Mouse (Mus musculus) liver, adult 2 months (tissue): ENCODE measurements at regions not wholly inside any gene's neighbourhood (a gene's known extent, or its start where the extent isn't known, plus 50 kb on each side); places are given as distances from the start of the nearest gene placed in this dataset.

Experiments used
- DNase-seq: peaks from one replicate; pipeline ENCODE4 v3.0.0-alpha.2; 2011; ENCODE audit warnings: low read depth, low spot score; ENCODE audit errors: extremely low read depth
- H3K27ac ChIP-seq: fragments of 200-500 bp; replicated peaks from 2 replicates; pipeline ENCODE4 v1.5.1; 2012; ENCODE audit warnings: low read depth, mild to moderate bottlenecking, control low read depth, inconsistent platforms, low read length; ENCODE audit not compliant: insufficient read depth
- H3K27me3 ChIP-seq: fragments of 200-500 bp; 2 replicates; pipeline ENCODE4 v1.6.1; 2012; ENCODE audit warnings: mild to moderate bottlenecking, moderate library complexity, low read length, inconsistent platforms; ENCODE audit not compliant: control insufficient read depth, insufficient read depth
- H3K36me3 ChIP-seq: fragments of 200-500 bp; 2 replicates; pipeline ENCODE4 v1.6.1; 2012; ENCODE audit warnings: low read length, inconsistent platforms; ENCODE audit not compliant: control insufficient read depth, insufficient read depth
- H3K4me1 ChIP-seq: fragments of 200-500 bp; 2 replicates; pipeline ENCODE4 v1.6.1; 2011; ENCODE audit warnings: low read length; ENCODE audit not compliant: control insufficient read depth, insufficient read depth
- H3K4me3 ChIP-seq: fragments of 200-500 bp; 2 replicates; pipeline ENCODE4 v1.5.1; 2011; ENCODE audit warnings: low read depth, mild to moderate bottlenecking, control low read depth, low read length, moderate library complexity; ENCODE audit not compliant: insufficient read depth
- H3K79me2 ChIP-seq: fragments of 200-500 bp; 2 replicates; pipeline ENCODE4 v1.6.1; 2012; ENCODE audit warnings: inconsistent platforms, mild to moderate bottlenecking, low read length, moderate library complexity; ENCODE audit not compliant: control insufficient read depth, insufficient read depth
- H3K9ac ChIP-seq: fragments of 200-500 bp; 2 replicates; pipeline ENCODE4 v1.6.1; 2012; ENCODE audit warnings: low read depth, mild to moderate bottlenecking, control low read depth, inconsistent platforms, low read length
- CTCF ChIP-seq: fragments of 200-500 bp; IDR thresholded peaks from 2 replicates; pipeline ENCODE4 v1.5.1; 2011; ENCODE audit warnings: low read depth, low read length, control low read depth
- POLR2A ChIP-seq: fragments of 200-500 bp; IDR thresholded peaks from 2 replicates; pipeline ENCODE4 v1.6.1; 2011; ENCODE audit warnings: low read length, control low read depth; ENCODE audit not compliant: insufficient read depth; ENCODE audit errors: extremely low read depth
- WGBS: fragments of 180-500 bp; shearing (Covaris S2); methylation state at CpG from one replicate; pipeline ENCODE4 v1.1.7; 2018; 5-methylcytosine and 5-hydroxymethylcytosine counted together

DNA sequence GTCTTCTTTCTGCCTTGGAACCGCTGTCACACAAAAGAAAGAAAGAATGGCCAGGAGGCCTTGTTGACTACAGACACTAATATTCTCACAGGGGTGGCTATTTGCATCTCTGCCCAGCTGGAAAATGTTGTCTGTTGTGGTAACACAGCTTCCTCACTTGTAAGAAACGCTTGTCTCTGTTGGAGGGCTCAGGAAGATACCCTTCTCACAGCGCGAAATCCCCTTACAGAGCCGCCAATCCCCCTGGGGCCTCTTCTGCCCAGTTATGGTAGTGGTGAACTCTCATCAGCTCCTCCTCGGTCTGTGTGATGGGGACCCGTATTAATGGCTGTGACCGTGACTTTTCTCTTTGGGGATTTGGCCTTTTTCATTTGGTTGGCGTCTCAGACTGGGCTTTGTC is 1022.5 kb downstream of the Adgrl2 start:
- DNase-seq: no peak
- no peak overlapping the region for H3K27ac ChIP-seq
- 79% methylated on average over 9 of the region's 9 CpGs for WGBS
- no peaks in the 10 kb centered on the region for H3K27me3 ChIP-seq
- no peaks in the 10 kb centered on the region for H3K79me2 ChIP-seq
- H3K4me3 ChIP-seq: no peak overlapping the region
- H3K9ac ChIP-seq: no peak overlapping the region
- H3K36me3 ChIP-seq: no peaks in the 10 kb centered on the region
- no peak for TF ChIP-seq CTCF
- no peak for TF ChIP-seq POLR2A
- no peaks in the 10 kb centered on the region for H3K4me1 ChIP-seq

GRCm38 (mm10) chr3:147967261-147967660 is 1023.1 kb downstream of the Adgrl2 start:
- Histone ChIP-seq H3K9ac (no peak overlapping the region), H3K27ac (no peak overlapping the region), H3K27me3 (no peaks in the 10 kb centered on the region), H3K36me3 (no peaks in the 10 kb centered on the region), H3K79me2 (no peaks in the 10 kb centered on the region), H3K4me3 (no peak overlapping the region), H3K4me1 (no peaks in the 10 kb centered on the region)
- TF ChIP-seq POLR2A (no peak), CTCF (no peak)
- DNase-seq: no peak
- 91% methylated on average over 3 of the region's 3 CpGs for WGBS

- no peak for DNase-seq
- Histone ChIP-seq H3K27ac (no peak overlapping the region), H3K4me3 (no peak overlapping the region), H3K27me3 (no peaks in the 10 kb centered on the region), H3K36me3 (no peaks in the 10 kb centered on the region), H3K9ac (no peak overlapping the region), H3K79me2 (no peaks in the 10 kb centered on the region), H3K4me1 (no peaks in the 10 kb centered on the region)
- TF ChIP-seq CTCF: no peak
- no peak for TF ChIP-seq POLR2A
- 89% methylated on average over 8 of the region's 8 CpGs for WGBS
Measured at GRCm38 (mm10) chr3:147966827-147967226, 1023.5 kb downstream of the Adgrl2 start.

GRCm38 (mm10) chr3:147966379-147966778 is 1024.0 kb downstream of the Adgrl2 start:
- H3K4me3 ChIP-seq: no peak overlapping the region
- no peak for TF ChIP-seq CTCF
- TF ChIP-seq POLR2A: no peak

DNA sequence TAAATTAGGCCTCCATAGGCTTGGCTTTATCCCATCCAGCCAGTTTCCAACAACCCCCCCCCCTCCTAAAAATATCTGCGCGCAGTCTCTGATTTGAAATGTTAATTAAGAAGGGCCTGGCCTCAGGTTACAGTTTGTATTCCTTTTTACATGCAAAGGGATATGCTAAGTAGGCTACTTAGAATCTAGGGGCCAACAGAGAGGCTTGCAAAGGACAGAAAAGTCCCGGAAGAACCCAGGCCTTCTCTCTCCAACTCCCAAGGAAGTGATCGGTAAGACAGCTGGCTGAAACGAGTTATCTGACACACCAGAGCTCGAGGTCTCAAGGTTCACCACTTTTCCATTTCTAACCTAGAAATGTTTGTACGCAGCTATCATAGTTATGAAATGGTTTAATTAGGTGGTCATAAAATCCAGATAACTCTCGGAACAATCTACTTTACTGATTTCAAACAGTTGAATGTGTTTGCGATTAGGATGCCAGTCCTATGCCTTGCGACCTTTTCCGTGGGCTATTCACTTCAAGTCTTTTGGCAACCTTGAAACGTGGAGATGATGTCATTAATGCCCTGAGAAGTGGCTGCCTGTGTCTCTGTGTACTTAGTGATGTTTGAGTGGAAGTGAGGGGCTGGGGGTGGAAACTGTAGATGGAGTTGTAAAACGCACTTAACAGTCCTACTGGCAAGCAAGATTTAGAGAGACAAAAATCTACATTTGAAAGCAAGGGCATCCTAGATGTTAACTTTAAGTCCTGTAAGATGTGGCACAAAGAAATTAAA is 1026.5 kb downstream of the Adgrl2 start:
- TF ChIP-seq POLR2A (no peak), CTCF (no peak)
- no peak overlapping the region for H3K4me3 ChIP-seq
- DNase-seq: no peak
- no peaks in the 10 kb centered on the region for H3K79me2 ChIP-seq
- WGBS: 52% methylated on average over 13 of the region's 13 CpGs
- H3K27ac ChIP-seq: no peak overlapping the region
- H3K9ac ChIP-seq: no peak overlapping the region
- H3K36me3 ChIP-seq: no peaks in the 10 kb centered on the region
- H3K27me3 ChIP-seq: no peaks in the 10 kb centered on the region
- H3K4me1 ChIP-seq: no peaks in the 10 kb centered on the region

More at GRCm38 (mm10) chr3:147966379-147966778, 1024.0 kb downstream of the Adgrl2 start:
- no peaks in the 10 kb centered on the region for H3K36me3 ChIP-seq
- WGBS: 91% methylated on average over 12 of the region's 12 CpGs
- H3K9ac ChIP-seq: no peak overlapping the region
- no peak for DNase-seq
- no peaks in the 10 kb centered on the region for H3K27me3 ChIP-seq
- H3K79me2 ChIP-seq: no peaks in the 10 kb centered on the region
- H3K27ac ChIP-seq: no peak overlapping the region
- no peaks in the 10 kb centered on the region for H3K4me1 ChIP-seq

- Histone ChIP-seq H3K27me3 (no peaks in the 10 kb centered on the region), H3K4me3 (no peak overlapping the region), H3K36me3 (no peaks in the 10 kb centered on the region), H3K79me2 (no peaks in the 10 kb centered on the region), H3K4me1 (no peaks in the 10 kb centered on the region), H3K9ac (no peak overlapping the region), H3K27ac (no peak overlapping the region)
- 83% methylated on average over 13 of the region's 13 CpGs for WGBS
- DNase-seq: no peak
- TF ChIP-seq POLR2A (no peak), CTCF (no peak)
Measured at GRCm38 (mm10) chr3:147948041-147948592, 1042.2 kb downstream of the Adgrl2 start.
